Mouse (Mus musculus) urinary bladder, adult 2 months (tissue): ENCODE measurements around the gene Agbl1. TPM values are rescaled to one million over a fixed set of nuclear protein-coding genes. Genes with fewer than 3 reads are reported as not detected.
"Not testable (repeated sequence)": the region's sequence is repeated elsewhere in the genome, so short reads cannot be mapped to it uniquely, and the experiment has no call there.

Experiments used
- DNase-seq: peaks from one replicate; pipeline ENCODE4 v3.0.0; 2022; ENCODE audit warnings: low spot score
- polyA plus RNA-seq: library from polyadenylated mRNA; depleted of rRNA; stranded (reverse); fragments of >200 nt; gene quantifications from 2 replicates; pipeline ENCODE4 v1.2.3, GENCODE M21; 2012; rRNA removed

Gene Agbl1
- polyA plus RNA-seq = not detected in 2 replicates

- no peak for DNase-seq
Observed at GRCm38 (mm10) chr7:76229311-76229937, at the start of gene Agbl1. TSS of gene Agbl1 (plus strand) at chr7:76229887.

DNA sequence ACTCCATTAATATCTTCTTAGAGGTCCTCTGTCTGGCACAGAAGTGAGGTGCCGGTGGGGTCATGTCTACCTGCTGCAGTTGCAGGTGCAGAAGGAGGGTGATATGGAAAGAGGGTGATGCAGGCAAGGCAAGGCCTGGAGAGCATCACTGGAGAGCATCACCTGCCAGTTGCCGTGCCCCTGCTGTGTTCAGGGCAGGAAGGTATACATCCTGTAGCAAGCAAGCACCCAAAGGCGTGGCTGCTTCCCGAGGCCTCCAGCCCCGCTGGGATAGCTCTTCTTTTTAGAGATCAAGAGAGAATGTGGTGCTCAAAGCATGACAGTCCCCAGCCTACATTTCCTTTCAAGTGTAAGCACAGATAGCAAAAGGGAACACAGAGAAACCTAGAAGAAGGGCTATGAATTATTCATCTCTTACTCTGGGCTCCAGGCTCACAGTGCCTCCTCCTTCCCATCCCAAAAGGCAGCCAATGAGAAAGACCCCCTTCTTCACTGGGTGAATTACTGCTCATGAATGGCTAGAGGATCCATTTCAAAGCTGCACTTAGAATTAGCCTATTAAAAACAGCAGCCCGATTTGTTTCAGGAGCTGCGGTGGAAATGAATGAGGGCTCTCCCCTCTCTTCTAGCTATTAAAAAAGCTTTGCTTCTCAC lies 44.6 kb upstream of the Agbl1 start:
- DNase-seq = no peak

- no peak for DNase-seq
Observed at GRCm38 (mm10) chr7:76185681-76186121, 44.0 kb upstream of the Agbl1 start.

- DNase-seq = no peak
Observed at GRCm38 (mm10) chr7:76218546-76218945, 11.1 kb upstream of the Agbl1 start.

DNA sequence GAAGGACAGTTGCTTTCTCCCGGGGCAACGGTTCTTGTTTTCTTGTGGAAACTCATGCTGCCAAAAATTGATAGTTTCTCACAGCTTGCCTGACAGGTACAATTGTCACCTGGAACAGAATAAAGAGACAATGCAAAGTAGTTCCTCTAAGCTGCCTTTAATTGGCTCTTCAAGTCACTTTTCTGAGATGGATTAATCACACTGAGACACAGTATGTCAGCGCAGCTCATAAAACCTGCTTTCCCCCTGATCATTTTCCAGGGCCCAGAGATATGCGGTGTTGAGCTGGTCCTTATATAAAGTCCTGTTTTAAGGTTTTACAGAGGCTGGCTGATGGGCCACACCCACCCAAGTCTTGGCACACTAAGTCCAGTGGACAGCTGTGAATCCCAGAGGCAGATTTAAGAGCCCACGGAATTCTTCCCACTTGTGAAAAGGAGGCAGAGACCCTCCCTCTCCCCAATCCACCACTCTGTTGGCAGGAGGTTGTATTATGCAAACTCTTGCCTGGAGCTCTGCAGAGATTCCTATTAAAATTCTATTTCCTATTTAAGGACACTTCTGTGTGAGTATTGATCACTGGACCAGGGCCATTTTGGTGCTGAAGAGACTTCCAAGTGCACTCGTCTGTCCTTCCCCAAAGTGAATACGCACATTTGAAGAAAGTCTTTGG lies 9.8 kb upstream of the Agbl1 start:
- no peak for DNase-seq

DNA sequence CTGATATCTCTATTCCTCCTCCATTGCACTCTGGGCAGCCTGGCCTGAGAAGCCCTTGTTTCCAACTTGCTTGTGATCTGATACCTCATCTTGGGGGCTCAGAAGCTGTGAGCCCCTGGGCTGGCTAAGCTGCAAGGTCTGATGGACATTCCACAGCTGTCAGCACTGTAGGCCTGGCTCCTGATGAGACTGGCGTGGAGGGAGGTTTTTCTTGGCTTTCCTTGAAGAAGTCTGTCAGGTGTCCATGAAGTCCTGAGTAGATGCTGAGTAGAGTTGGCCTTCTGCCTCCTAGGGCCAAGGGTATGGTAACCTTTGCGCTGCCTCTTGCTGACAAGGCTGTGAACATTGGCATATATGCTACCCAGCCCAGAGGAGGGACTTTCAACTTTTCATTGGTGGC lies 7.0 kb upstream of the Agbl1 start:
- no peak for DNase-seq

- DNase-seq = no peak
Observed at GRCm38 (mm10) chr7:76228881-76229280, 806 bp upstream of the Agbl1 start.

DNA sequence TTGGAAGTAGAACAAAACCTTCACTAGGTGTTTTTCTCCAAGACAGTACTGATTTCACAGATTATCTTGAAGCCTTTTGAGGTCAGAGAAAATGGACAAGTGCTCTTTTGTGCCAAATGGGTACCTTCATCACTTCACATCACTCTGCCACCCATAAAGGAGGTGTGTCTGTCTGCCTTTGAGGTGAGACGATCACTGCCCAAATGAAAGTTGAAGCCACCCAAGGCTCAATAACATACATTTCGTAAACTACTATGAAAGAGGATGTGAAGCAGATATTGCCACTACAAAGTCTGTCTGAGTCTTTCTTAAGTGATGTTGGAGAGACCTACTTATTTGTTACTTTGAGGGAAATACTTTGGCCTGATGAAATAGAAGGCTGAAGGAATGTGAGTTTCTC lies 4.6 kb downstream of the Agbl1 start:
- DNase-seq = no peak

DNA sequence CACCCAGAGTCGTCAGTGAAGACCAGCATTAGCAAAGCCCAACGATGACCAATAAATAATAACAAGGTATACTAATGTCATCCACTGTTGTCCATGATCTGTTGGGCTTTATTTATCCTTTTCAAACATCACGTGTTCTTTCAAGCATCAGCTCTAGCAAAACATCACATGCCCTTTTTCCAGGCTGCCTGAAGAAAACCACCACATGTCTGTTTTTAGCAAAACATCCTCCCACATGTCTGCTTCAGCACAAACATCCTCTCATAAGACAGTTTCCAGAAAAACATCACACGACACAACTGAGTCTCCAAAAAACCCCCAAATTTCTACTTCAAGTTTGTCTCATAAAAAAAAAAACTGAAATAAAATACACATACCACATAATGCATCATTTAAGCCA lies 7.8 kb downstream of the Agbl1 start:
- no peak for DNase-seq

- not testable (repeated sequence) for DNase-seq
Observed at GRCm38 (mm10) chr7:76244839-76245238, 15.2 kb downstream of the Agbl1 start.

DNA sequence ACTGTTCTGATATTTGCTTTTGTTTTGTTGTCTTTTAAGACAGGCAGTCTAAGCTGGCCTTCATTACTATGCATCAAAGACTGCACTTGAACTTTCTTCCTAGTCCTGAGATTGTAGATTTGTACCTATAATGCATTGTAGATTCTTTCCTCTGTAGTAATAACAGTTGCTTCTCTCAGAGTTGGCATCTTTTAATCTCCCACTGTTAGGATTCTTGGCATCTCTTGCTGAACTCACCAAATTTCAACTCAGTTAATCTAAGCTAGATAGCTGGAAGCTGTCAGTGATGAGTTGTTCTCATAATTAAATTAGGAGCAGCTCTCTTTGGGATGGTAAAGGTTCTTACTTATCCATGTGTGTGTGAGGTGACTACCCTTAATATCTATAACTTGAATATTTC lies 45.4 kb downstream of the Agbl1 start:
- no peak for DNase-seq

DNA sequence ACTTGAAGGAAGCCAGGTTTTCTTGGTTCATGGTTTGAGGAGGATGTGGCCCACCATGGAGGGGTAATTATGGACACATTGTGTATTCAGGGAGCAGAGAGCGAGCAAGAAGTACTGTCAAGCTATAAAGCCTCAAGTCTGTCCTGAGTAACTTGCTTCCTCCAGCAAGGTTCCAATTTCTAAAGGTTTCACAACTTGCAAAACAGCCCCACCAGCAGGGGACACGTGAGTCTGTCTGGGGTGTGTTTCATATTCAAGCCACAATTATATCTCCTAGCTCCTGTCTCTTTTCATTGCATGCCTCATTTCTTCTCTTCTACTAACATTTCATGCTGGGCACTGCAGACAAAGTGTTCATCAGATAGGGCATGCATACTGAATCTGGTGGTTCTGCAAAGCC lies 53.1 kb downstream of the Agbl1 start:
- DNase-seq = no peak

DNA sequence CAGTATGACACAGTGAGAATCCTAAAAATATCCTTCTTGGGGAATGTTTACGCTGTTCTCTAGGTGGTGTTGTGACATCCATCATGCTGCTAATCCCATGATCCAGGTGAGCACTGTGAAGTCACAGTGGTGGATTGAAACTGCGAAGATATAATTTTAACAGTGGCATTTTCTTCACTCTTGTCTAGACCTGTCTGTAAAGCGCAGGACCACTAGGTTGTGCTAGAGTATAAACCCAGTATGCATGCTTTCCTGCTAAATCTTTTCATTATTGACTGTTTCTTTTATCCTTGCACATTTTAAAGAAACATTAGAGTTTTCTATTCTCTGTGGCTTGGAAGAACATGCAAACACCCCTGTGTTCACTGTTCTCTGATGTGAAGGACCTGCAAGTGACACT lies 57.8 kb downstream of the Agbl1 start:
- no peak for DNase-seq

DNA sequence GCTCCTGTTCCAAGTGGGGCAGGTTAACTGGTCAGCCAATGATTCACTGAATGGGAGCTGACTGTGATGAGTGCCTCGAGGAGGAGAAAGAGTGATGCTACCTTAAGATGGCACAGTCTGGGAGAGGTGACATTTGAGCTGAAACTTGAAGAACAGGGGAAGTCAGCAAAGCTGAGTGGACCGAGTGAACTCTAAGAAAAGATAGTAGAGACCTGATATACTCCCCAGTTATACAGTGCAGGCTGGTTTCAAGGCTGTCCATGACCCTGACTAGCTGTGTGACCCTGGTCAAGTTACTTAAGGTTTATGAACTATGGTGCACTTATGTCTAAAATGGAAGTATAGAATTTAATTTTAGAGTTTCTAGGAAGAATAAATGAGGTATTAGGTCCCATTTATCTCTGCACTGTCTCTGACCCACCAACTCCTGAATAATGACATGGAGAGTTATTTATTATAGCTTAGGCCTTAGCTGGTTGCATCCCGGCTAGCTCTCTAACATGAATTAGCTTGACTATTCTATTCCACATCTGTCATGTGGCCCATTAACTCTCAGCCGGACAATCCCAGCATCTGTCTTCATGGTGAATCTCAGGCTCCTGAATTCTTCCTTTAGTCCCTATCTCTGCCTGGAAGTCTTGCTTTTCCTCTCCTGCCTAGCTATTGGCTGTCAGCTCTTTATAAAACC lies 92.3 kb downstream of the Agbl1 start:
- DNase-seq = no peak

GRCm38 (mm10) chr7:76326091-76326490 lies 96.4 kb downstream of the Agbl1 start:
- DNase-seq = no peak

DNA sequence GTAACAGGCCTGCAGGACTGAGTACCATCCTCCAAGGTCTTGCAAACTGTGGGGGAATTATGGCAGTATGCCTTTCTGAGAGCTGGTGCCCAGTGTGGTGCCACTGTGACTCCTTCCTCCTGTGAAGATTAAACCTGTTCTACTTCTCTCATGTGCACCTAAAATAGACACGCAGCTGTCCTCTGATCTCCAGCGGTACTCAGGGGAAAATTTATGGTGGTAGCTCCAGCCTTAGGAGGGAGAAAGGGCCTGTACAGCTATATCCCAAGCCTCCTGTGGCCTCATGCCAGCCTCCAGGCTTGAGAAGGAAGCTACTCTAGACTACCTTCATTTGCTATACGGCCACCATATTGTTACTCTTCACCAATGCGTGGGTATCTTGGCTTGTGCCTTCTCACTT lies 109.6 kb downstream of the Agbl1 start:
- DNase-seq = no peak

DNA sequence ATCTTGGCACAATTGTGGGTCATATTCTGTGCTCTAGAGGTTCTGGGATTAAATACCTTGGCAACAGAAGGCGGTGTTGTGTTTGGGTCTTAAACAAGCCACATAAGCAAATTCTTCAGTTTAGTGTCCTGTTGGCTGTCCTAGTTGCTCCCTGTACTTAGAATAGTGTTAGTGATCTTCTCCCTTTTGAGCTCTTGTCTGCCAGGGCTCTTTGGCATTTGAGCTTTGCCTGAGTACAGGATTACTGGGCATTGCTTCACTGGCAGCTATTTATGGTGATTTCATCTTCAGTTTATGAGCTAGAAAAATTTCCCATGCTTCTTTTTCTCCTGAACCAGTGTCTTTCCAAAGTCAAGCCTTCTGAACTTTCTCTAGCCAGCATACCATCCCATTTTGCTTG lies 111.9 kb downstream of the Agbl1 start:
- no peak for DNase-seq

- DNase-seq = no peak
Observed at GRCm38 (mm10) chr7:76353469-76353868, 123.8 kb downstream of the Agbl1 start.

- no peak for DNase-seq
Observed at GRCm38 (mm10) chr7:76354510-76354909, 124.8 kb downstream of the Agbl1 start.

DNA sequence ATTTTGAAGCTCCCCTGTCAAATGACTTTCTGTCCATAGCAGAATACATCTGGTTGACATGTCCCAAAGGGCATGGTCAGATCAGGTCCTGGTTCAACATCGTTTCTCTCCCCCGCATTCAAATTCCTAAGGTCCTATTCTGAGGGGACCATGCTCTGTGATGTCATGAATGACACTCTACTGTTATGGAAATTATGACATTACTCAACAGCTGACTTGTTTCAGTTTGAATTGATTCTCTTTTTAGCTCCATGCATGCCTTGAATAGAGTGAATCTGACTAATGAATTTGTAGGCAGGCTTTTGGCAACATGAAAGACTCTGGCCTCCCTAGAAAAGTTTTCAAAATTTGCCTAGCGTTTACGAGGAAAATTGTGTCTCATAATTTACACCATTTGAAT lies 141.6 kb downstream of the Agbl1 start:
- no peak for DNase-seq

DNA sequence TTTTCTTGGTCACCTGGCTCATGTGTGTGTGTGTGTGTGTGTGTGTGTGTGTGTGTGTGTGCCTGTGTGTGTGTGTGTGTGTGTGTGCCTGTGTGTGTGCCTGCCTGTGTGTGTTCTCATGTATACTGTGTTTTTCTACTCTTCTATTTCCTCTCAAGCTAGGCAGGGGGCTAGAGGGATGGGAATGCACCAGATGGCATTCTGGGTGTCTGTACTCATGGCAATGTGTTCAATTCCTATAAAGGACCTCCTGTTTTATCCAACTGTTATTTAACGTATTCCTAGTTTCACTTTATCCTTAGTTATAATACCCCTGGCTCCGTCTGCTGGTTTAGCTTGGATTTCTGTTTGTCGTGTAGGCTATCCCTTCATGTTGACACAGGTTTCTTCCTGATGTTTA lies 149.8 kb downstream of the Agbl1 start:
- no peak for DNase-seq

GRCm38 (mm10) chr7:76381986-76382385 lies 152.3 kb downstream of the Agbl1 start:
- no peak for DNase-seq

GRCm38 (mm10) chr7:76389240-76389639 lies 159.6 kb downstream of the Agbl1 start:
- DNase-seq = no peak
